Mouse (Mus musculus): ENCODE data around the gene Ets1. TPM values are rescaled to one million over a fixed set of nuclear protein-coding genes. Genes with fewer than 3 reads are reported as not detected.

Gene Ets1
- total and polyA plus RNA-seq, 3 experiments: 10.0 to 23.5 (median 19.8) TPM

GRCm38 (mm10) chr9:32618544-32619120, 17.4 kb upstream of the Ets1 start:
- dilution Hi-C loops (cut with MboI; ENCODE audit: extremely low pct_ligation_motif_present, extremely low pct_unique_long_range_greater_than_20kb, low sequenced_read_pairs): no loop called here
- H3K9ac ChIP-seq (ENCODE audit: insufficient read depth, low read depth): no peak overlapping the region
- H3K79me2 ChIP-seq (replicated peaks; ENCODE audit: control insufficient read depth, extremely low read depth, insufficient read depth, poor library complexity, severe bottlenecking): no peaks in the 10 kb centered on the region
- TF ChIP-seq MAFK (IDR thresholded peaks at IDR 0.05; ENCODE audit: insufficient replicate concordance, low read length) (no peak), SIN3A (IDR thresholded peaks at IDR 0.05; ENCODE audit: low read length) (no peak), NELFE (IDR thresholded peaks at IDR 0.05; ENCODE audit: low read depth, low read length) (no peak), TCF12 (IDR thresholded peaks at IDR 0.05; ENCODE audit: low read depth, low read length) (no peak), ELF1 (IDR thresholded peaks at IDR 0.05; ENCODE audit: low read depth, low read length) (no peak), EP300 (IDR thresholded peaks at IDR 0.05; ENCODE audit: low read length) (no peak), ZMIZ1 (IDR thresholded peaks at IDR 0.05; ENCODE audit: low read depth, low read length) (no peak), KAT2A (IDR thresholded peaks at IDR 0.05; ENCODE audit: insufficient replicate concordance, low read length) (no peak), ZC3H11A (IDR thresholded peaks at IDR 0.05; ENCODE audit: low read depth, low read length) (no peak), MAX (IDR thresholded peaks at IDR 0.05; ENCODE audit: low read length) (no peak), CTCF (conservative IDR thresholded peaks at IDR 0.05 in 1 of 2, IDR thresholded peaks at IDR 0.05 in 1 of 2; ENCODE audit: low read depth in 2 of 2, low read length in 2 of 2) (no peak), JUND (conservative IDR thresholded peaks at IDR 0.05; ENCODE audit: low read depth, low read length) (no peak), POLR2A (IDR thresholded peaks at IDR 0.05; ENCODE audit: low read depth, low read length) (no peak), MAZ (IDR thresholded peaks at IDR 0.05; ENCODE audit: low read depth, low read length) (no peak), HCFC1 (IDR thresholded peaks at IDR 0.05; ENCODE audit: low read depth, low read length) (no peak), CHD2 (IDR thresholded peaks at IDR 0.05; ENCODE audit: low read length) (no peak), ZKSCAN1 (IDR thresholded peaks at IDR 0.05; ENCODE audit: borderline replicate concordance, low read depth, low read length) (no peak), CHD1 (IDR thresholded peaks at IDR 0.05; ENCODE audit: low read depth, low read length) (no peak), MYC (IDR thresholded peaks at IDR 0.05; ENCODE audit: low read depth, low read length) (no peak), SMC3 (IDR thresholded peaks at IDR 0.05; ENCODE audit: low read depth, low read length) (no peak)
- in situ Hi-C loops (cut with MboI; ENCODE audit: low pct_ligation_motif_present, low pct_unique_long_range_greater_than_20kb, low sequenced_read_pairs): loop anchor here (5.0 to 10.0 kb wide), 2 partner anchors 34 to 76 kb away; no protein-coding TSS in a partner anchor
- no peak overlapping the region for H3K4me3 ChIP-seq (replicated peaks in 1 of 3; ENCODE audit: low read depth in 2 of 3, low read length in 2 of 3, poor library complexity in 1 of 3)
- no peaks in the 10 kb centered on the region for H3K9me3 ChIP-seq (replicated peaks; ENCODE audit: low read length)
- no peak overlapping the region for H3K27ac ChIP-seq (ENCODE audit: insufficient read depth, low read depth)
- no peaks in the 10 kb centered on the region for H3K36me3 ChIP-seq (replicated peaks in 1 of 2; ENCODE audit: control insufficient read depth in 1 of 2, insufficient read depth in 1 of 2, low read length in 1 of 2)
- H3K27me3 ChIP-seq (replicated peaks): no peaks in the 10 kb centered on the region
- no peak overlapping the region for H3K4me2 ChIP-seq (ENCODE audit: insufficient read depth, low read depth, poor library complexity, severe bottlenecking)
- DNase-seq (ENCODE audit: extremely low read depth): no peak
- H3K4me1 ChIP-seq (ENCODE audit: control insufficient read depth in 1 of 2, insufficient read depth in 2 of 2): peaks cover 24 to 49% of the 10 kb centered on the region in 2 experiments

- Histone ChIP-seq H3K4me2 (ENCODE audit: insufficient read depth, low read depth, poor library complexity, severe bottlenecking) (no peak overlapping the region), H3K79me2 (replicated peaks; ENCODE audit: control insufficient read depth, extremely low read depth, insufficient read depth, poor library complexity, severe bottlenecking) (no peaks in the 10 kb centered on the region), H3K9ac (ENCODE audit: insufficient read depth, low read depth) (no peak overlapping the region), H3K27me3 (replicated peaks) (no peaks in the 10 kb centered on the region), H3K4me3 (replicated peaks in 1 of 3; ENCODE audit: low read depth in 2 of 3, low read length in 2 of 3, poor library complexity in 1 of 3) (no peak overlapping the region), H3K9me3 (replicated peaks; ENCODE audit: low read length) (no peaks in the 10 kb centered on the region), H3K4me1 (ENCODE audit: control insufficient read depth in 1 of 2, insufficient read depth in 2 of 2) (peaks cover 16 to 49% of the 10 kb centered on the region in 2 experiments), H3K27ac (ENCODE audit: insufficient read depth, low read depth) (no peak overlapping the region), H3K36me3 (replicated peaks in 1 of 2; ENCODE audit: control insufficient read depth in 1 of 2, insufficient read depth in 1 of 2, low read length in 1 of 2) (no peaks in the 10 kb centered on the region)
- dilution Hi-C loops (cut with MboI; ENCODE audit: extremely low pct_ligation_motif_present, extremely low pct_unique_long_range_greater_than_20kb, low sequenced_read_pairs): no loop called here
- DNase-seq (ENCODE audit: extremely low read depth): no peak
- TF ChIP-seq SMC3 (IDR thresholded peaks at IDR 0.05; ENCODE audit: low read depth, low read length) (no peak), NELFE (IDR thresholded peaks at IDR 0.05; ENCODE audit: low read depth, low read length) (no peak), CHD2 (IDR thresholded peaks at IDR 0.05; ENCODE audit: low read length) (no peak), ZMIZ1 (IDR thresholded peaks at IDR 0.05; ENCODE audit: low read depth, low read length) (no peak), RAD21 (IDR thresholded peaks at IDR 0.05; ENCODE audit: low read depth, low read length) (no peak), TBP (conservative IDR thresholded peaks at IDR 0.05; ENCODE audit: low read depth, low read length) (no peak), TCF12 (IDR thresholded peaks at IDR 0.05; ENCODE audit: low read depth, low read length) (no peak), RCOR1 (conservative IDR thresholded peaks at IDR 0.05; ENCODE audit: low read depth, low read length) (no peak), GABPA (IDR thresholded peaks at IDR 0.05; ENCODE audit: insufficient replicate concordance, low read depth, low read length) (no peak), POLR2AphosphoS2 (IDR thresholded peaks at IDR 0.05; ENCODE audit: low read depth, low read length) (no peak), NRF1 (IDR thresholded peaks at IDR 0.05; ENCODE audit: low read depth, low read length) (no peak), MYC (IDR thresholded peaks at IDR 0.05; ENCODE audit: low read depth, low read length) (no peak), JUN (IDR thresholded peaks at IDR 0.05; ENCODE audit: insufficient read depth, low read depth, low read length) (no peak), SIN3A (IDR thresholded peaks at IDR 0.05; ENCODE audit: low read length) (no peak), PAX5 (IDR thresholded peaks at IDR 0.05; ENCODE audit: low read length) (no peak), CHD1 (IDR thresholded peaks at IDR 0.05; ENCODE audit: low read depth, low read length) (no peak), ZC3H11A (IDR thresholded peaks at IDR 0.05; ENCODE audit: low read depth, low read length) (no peak), IRF4 (IDR thresholded peaks at IDR 0.05; ENCODE audit: low read depth, low read length) (no peak), MEF2A (IDR thresholded peaks at IDR 0.05; ENCODE audit: borderline replicate concordance, low read depth, low read length) (no peak)
- in situ Hi-C loops (cut with MboI; ENCODE audit: low pct_ligation_motif_present, low pct_unique_long_range_greater_than_20kb, low sequenced_read_pairs): loop anchor here (5.0 to 10.0 kb wide), 2 partner anchors 33 to 75 kb away; no protein-coding TSS in a partner anchor
Observed at GRCm38 (mm10) chr9:32619661-32620060, 16.4 kb upstream of the Ets1 start.

Measured in CH12.LX (cell line).